Mouse (Mus musculus) brain, embryonic 14.5 days (tissue): Measurements from ENCODE around the gene Lgmn. TPM values are rescaled to one million over a fixed set of nuclear protein-coding genes. Genes with fewer than 3 reads are reported as not detected.

Source experiments
- DNase-seq: peaks from one replicate; pipeline ENCODE4 v3.0.0-alpha.2; 2011; ENCODE audit warnings: low read depth
- CTCF ChIP-seq: fragments of 200-500 bp; IDR thresholded peaks from 2 replicates; pipeline ENCODE4 v1.5.1; 2012; ENCODE audit warnings: inconsistent platforms, mild to moderate bottlenecking, moderate library complexity, borderline replicate concordance; ENCODE audit not compliant: insufficient read depth, insufficient read length; ENCODE audit errors: extremely low read depth
- POLR2A ChIP-seq: fragments of 200-500 bp; IDR thresholded peaks from 2 replicates; pipeline ENCODE4 v1.6.1; 2012; ENCODE audit warnings: mild to moderate bottlenecking, inconsistent platforms, borderline replicate concordance; ENCODE audit not compliant: poor library complexity, insufficient read depth, insufficient read length, severe bottlenecking; ENCODE audit errors: extremely low read depth
- polyA plus RNA-seq: library from polyadenylated mRNA; depleted of rRNA; stranded (reverse); fragments of >200 nt; gene quantifications from 2 replicates; pipeline ENCODE4 v1.2.3, GENCODE M21; 2012

Gene Lgmn
- polyA plus RNA-seq, 1 experiment: 61.8 TPM

- DNase-seq: no peak
- TF ChIP-seq CTCF (no peak), POLR2A (no peak)
Observed at GRCm38 (mm10) chr12:102366126-102366816, 73.3 kb downstream of the Lgmn start.

GRCm38 (mm10) chr12:102365016-102365415, 74.6 kb downstream of the Lgmn start:
- no peak for TF ChIP-seq POLR2A
- TF ChIP-seq CTCF: no peak
- no peak for DNase-seq

- DNase-seq: no peak
- TF ChIP-seq POLR2A (no peak), CTCF (no peak)
Observed at GRCm38 (mm10) chr12:102361189-102362161, 78.1 kb downstream of the Lgmn start.

GRCm38 (mm10) chr12:102359390-102359789, 80.2 kb downstream of the Lgmn start:
- TF ChIP-seq CTCF (no peak), POLR2A (no peak)
- no peak for DNase-seq

GRCm38 (mm10) chr12:102356781-102357180, 82.8 kb downstream of the Lgmn start:
- TF ChIP-seq POLR2A (no peak), CTCF (no peak)
- no peak for DNase-seq

- no peak for DNase-seq
- TF ChIP-seq POLR2A (no peak), CTCF (no peak)
Observed at GRCm38 (mm10) chr12:102355784-102356183, 83.8 kb downstream of the Lgmn start.

- DNase-seq: no peak
- TF ChIP-seq CTCF: no peak
Observed at GRCm38 (mm10) chr12:102354126-102354984, 85.3 kb downstream of the Lgmn start.

GRCm38 (mm10) chr12:102350997-102351396, 88.6 kb downstream of the Lgmn start:
- TF ChIP-seq CTCF: no peak
- TF ChIP-seq POLR2A: no peak
- DNase-seq: no peak

- no peak for DNase-seq
- TF ChIP-seq CTCF (no peak), POLR2A (no peak)
Observed at GRCm38 (mm10) chr12:102348447-102348846, 91.2 kb downstream of the Lgmn start.

- peak; percentile 64 for DNase-seq
Observed at GRCm38 (mm10) chr12:102346507-102346906, 93.1 kb downstream of the Lgmn start.

More at GRCm38 (mm10) chr12:102346507-102346906, 93.1 kb downstream of the Lgmn start:
- TF ChIP-seq CTCF: peak; percentile 63; the same call in 1 of the 2 replicates
- TF ChIP-seq POLR2A: no peak
